Mouse (Mus musculus): ENCODE measurements around the gene Nup214.

The Nup214 gene

GRCm38 (mm10) chr2:32046009-32046408, 71.8 kb downstream of the Nup214 start:
- no peak for DNase-seq (ENCODE audit: low spot score)

GRCm38 (mm10) chr2:32047323-32047722, 73.1 kb downstream of the Nup214 start:
- DNase-seq (ENCODE audit: low spot score), result no peak

DNA sequence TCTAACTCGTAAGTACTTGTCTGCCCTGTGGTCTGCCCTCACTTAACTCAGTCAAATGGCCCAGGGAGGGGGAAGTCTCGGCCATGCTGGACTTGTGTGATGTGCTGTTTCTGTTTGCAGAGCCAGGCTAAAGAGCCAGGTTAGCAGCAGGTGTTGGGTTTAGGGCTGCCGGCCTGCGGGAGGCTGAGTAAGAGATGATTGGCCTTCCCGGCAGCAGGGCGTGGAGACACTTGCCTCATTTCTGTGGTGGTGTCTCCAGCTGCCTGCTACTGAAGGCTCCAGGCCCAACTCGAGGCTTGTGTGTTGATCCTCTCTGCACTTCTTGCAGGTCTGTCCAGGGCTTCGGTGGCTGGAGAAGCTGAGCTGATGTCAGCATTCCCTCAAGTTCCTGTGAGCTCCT, 77.6 kb downstream of the Nup214 start:
- DNase-seq (ENCODE audit: low spot score), result no peak

- DNase-seq (ENCODE audit: low spot score), result no peak
Measured at GRCm38 (mm10) chr2:32052418-32052817, 78.2 kb downstream of the Nup214 start.

DNA sequence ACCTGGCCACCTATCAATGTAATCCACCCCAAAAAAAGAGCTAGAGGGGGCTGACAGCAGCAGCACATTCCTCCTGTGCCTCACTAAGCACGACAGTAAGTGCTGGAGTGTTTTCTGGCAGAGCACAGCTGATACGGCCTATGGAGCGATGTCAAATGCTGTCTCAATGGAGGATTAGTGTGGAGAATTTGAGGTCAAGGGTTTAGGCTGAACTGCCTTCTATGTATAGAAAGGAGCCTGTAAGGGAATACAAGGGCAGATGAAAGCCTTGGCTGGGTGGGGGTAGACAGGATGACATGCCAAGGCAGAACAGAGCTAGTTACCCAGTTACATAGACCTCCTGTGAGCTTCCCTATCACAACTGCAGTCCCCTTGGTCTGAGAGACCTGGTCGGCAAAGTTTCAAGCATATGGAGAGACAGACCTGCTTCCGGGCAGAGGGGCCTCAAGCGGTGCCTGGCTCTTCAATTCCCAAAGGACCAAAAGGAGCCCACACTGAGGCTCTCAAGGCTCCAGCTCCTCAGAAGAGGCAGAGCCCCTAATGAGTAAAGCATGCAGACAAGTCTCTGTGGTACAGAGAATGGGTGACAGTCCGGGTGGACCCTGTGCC, 81.2 kb downstream of the Nup214 start:
- peak; percentile 52 for DNase-seq (ENCODE audit: low spot score)

- no peak for DNase-seq (ENCODE audit: low spot score)
Measured at GRCm38 (mm10) chr2:32056524-32056923, 82.3 kb downstream of the Nup214 start.

- no peak for DNase-seq (ENCODE audit: low spot score)
Measured at GRCm38 (mm10) chr2:32057360-32057759, 83.1 kb downstream of the Nup214 start.

GRCm38 (mm10) chr2:32057794-32058193, 83.6 kb downstream of the Nup214 start:
- no peak for DNase-seq (ENCODE audit: low spot score)

DNA sequence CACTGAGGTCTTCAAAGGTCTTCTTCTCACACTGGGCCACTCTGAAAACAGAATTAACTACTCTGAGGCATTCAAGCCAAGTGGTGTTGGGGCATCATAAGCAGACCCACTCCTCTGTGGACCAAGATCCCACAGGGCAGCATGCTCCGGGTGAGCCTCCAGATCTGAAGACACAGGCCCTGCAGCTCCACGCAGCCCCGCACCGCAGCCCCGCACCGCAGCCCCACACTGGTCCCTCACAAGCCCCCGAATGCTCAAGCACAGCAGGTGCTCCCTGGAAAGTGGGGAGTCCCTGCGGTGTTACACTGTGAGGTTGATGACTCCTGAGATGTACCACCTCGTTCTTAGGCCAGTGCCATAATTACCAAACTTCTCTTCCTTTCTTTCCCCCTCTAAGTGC, 84.0 kb downstream of the Nup214 start:
- no peak for DNase-seq (ENCODE audit: low spot score)

DNA sequence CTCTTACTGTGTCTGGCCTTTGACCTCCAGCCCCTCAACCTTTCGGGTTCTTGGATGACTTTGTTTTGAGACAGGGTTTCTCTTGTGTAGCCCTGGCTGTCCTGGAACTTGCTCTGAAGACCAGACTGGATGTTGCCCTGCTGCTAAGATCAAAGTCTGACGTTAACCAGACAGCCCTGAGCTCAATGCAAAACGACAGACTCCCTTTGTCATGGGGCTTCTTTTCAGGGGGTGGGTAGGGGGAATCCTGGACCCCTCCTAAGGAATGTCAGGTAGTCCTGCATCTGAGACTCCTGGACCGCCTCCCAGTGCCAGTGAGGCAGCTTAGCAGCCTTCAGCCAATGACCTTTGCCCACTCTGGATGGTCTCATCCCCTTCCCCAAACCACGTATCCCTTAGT, 84.5 kb downstream of the Nup214 start:
- DNase-seq (ENCODE audit: low spot score), result no peak

DNA sequence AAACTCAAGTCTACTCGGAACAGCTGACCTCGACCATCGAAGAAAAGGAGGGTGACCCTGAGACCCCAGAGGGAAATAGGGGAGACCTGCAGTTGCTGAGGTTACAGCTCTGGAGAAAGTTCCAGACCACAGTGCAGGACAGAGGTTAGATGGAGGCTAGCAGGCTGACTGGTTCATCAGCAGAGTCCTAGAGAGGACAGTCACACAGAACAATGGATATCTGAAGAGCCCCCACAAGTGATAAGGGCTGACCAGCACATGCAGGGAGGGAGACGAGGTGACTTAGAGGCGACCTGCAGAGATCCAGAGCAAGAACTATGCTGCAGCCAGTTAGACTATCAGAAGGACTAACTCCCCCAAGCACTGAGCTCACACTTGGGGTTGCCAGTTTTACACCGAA, 85.4 kb downstream of the Nup214 start:
- no peak for DNase-seq (ENCODE audit: low spot score)

- DNase-seq (ENCODE audit: low spot score), result no peak
Measured at GRCm38 (mm10) chr2:32060228-32060805, 86.1 kb downstream of the Nup214 start.

DNA sequence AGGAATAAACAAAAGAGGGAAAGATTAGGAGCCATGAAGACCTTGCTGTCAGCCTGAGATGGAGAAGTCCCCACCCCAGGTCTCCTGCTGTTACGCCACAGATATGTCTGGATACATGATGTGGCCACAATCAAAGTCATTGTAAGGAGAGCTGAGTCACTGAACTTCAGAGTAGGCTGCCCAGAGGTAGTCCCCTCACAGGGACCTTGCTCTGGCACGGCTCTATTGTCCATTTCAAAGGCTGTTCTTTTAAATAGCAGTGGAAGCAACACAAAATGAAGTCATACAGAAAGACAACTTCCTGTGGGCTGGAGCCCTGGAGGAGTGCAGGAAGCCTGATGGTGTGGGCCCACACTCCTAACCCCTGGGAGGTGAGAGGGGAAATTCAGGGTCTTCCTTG, 87.0 kb downstream of the Nup214 start:
- DNase-seq (ENCODE audit: low spot score), result no peak

- DNase-seq (ENCODE audit: low spot score), result no peak
Measured at GRCm38 (mm10) chr2:32061722-32062505, 87.7 kb downstream of the Nup214 start.

- DNase-seq (ENCODE audit: low spot score), result no peak
Measured at GRCm38 (mm10) chr2:32062626-32063410, 88.6 kb downstream of the Nup214 start.

DNA sequence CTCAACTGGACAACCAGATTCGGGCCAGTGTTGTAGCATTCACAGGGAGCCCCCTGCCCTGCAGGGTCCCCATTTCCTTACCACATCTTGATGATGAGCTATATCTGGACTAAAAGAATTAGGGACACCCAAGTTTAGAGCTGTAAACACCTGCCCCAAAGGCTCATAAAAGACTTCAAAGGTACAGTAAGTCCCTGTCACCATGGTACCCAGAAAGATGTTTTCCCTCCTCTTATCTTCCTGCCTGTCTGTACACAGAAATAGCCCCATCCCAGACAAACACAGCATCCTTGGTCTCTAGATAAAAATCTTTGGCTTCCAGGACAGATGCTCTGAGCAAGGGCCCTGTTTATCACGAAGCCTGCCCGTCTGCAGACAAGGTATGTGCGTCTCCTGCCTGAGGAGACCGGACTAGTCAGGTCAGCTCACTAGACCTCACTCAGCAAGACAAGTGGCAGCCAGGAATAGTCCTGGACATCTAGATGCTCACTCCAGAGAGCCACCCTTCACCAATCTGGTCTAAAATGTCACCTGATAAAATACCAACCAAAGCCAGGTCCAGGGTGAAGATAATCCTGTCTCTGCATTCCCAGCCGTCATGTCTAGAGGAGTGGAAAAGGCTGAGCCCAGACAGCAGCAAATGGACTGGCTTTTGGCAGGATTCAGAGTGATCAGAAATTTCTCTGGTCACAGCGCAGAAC, 89.4 kb downstream of the Nup214 start:
- no peak for DNase-seq (ENCODE audit: low spot score)

- DNase-seq (ENCODE audit: low spot score), result no peak
Measured at GRCm38 (mm10) chr2:32064913-32065312, 90.7 kb downstream of the Nup214 start.

- no peak for DNase-seq (ENCODE audit: low spot score)
Measured at GRCm38 (mm10) chr2:32065371-32065791, 91.1 kb downstream of the Nup214 start.

DNA sequence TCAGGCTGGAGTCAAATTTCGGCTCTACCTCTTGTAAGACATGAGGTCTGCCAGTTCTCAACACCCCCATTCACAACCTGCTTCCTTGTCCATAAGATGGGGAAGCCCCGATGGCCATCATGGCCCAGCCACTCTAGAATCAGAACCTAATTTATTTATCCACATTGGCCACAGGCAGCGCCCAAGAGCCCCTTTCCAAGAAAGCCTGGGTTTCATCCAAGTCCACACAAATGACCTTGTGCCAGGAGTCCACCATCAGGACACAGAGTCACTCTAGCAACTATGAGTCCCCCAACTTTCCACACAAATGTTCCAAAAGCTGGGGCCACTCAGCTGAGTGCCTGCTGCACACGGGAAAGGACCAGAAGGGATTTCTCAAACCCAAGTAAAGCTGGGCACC, 91.8 kb downstream of the Nup214 start:
- no peak for DNase-seq (ENCODE audit: low spot score)

DNA sequence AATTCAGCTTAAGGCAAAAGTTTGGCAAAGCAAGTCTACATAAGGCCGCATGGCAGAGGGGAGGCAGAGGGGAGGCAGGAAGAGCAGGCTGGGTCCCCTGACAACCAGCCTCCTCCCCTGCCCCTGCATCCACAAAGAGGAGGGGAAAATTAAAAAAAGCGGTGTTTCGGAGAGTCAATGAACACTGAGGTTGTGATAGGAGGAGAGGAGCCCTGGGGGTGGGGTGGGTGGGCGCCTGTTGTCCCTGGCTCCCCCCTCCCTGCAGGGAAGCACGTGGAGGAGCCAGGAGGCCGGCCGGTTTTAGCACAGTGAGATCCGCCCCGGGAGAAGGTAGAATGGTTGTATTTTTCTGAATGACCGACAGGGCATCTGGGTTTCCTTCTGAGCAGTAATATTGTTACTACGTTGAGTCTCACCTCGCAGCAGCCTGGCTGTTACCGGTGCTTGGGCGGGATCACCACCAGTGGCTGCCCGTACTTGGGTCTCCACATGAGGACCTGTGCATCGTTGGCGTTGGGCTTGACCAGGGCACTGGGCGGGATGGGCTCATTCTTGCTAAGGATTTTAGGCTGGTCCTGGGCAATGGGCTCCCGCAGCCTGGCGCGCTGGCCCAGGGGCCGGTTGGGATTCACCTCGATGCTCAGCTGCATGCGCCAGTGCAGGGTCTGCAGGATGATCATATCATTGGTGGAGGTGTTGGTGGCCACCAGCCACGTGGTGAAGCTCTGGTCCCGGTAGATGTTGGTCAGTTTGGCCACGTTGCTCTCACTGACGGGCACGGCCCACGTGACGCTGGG, 94.8 kb downstream of the Nup214 start:
- peak; percentile 34 for DNase-seq (ENCODE audit: low spot score)

DNA sequence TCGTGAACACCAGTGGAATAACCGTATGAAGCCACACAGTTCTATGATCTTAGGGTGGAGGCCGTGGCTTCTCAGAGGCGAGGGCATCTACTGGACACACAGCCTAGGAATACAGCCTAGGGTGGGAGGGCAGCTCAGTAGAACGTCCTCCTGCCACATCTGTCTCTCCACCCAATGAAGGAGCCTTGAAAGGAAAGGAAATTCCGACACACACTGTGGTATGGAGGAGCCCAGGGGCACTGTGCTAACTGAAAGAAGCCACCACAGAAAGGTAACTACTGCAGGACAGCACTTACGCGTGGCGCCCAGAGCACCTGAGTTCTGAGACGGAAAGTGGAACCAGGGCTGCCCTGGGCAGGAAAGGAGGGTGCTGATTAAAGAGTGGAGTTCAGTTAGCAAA, 96.5 kb downstream of the Nup214 start:
- DNase-seq (ENCODE audit: low spot score), result no peak

All from embryo, embryonic 10.5 days (tissue).